Mouse (Mus musculus): Measurements from ENCODE around the gene Sorcs3. TPM values are rescaled to one million over a fixed set of nuclear protein-coding genes. Genes with fewer than 3 reads are reported as not detected.
A peak's percentile ranks its signal among the peaks of the same experiment; 100 is the strongest.

Sorcs3 gene
- polyA plus RNA-seq, 1 experiment from 2014 or later = 0.08 TPM

GRCm38 (mm10) chr19:48204892-48205761 is 698 bp upstream of the Sorcs3 start:
- H3K9ac ChIP-seq = peak overlapping the region; percentile 40
- WGBS = under 1% methylated on average over 51 of the region's 62 CpGs
- DNase-seq = peak; percentile 33

GRCm38 (mm10) chr19:48206861-48207730 is 1.3 kb downstream of the Sorcs3 start:
- H3K27ac ChIP-seq (ENCODE audit: low read depth) = no peak overlapping the region
- no peaks in the 10 kb centered on the region for H3K4me1 ChIP-seq (ENCODE audit: insufficient read depth)
- no peak for TF ChIP-seq CTCF (IDR thresholded peaks at IDR 0.05; ENCODE audit: low read depth)
- 3% methylated on average over 21 of the region's 21 CpGs for WGBS
- ATAC-seq (ENCODE audit: insufficient read depth) (no peak), DNase-seq (no peak)
- H3K9ac ChIP-seq = no peak overlapping the region
- peaks cover 60% of the 10 kb centered on the region for H3K27me3 ChIP-seq (ENCODE audit: insufficient read depth, low read length)
- no peaks in the 10 kb centered on the region for H3K36me3 ChIP-seq (ENCODE audit: insufficient read depth)
- peak overlapping the region; percentile 46 for H3K4me3 ChIP-seq (ENCODE audit: low read depth, low read length)
- peak overlapping the region; percentile 94 for H3K4me2 ChIP-seq
- no peaks in the 10 kb centered on the region for H3K9me3 ChIP-seq (ENCODE audit: low read depth, low read length)

More at GRCm38 (mm10) chr19:48204892-48205761, 698 bp upstream of the Sorcs3 start:
- TF ChIP-seq CTCF (IDR thresholded peaks at IDR 0.05; ENCODE audit: low read depth) = no peak
- Histone ChIP-seq H3K4me3 (ENCODE audit: low read depth, low read length) (peak overlapping the region; percentile 46), H3K27me3 (ENCODE audit: insufficient read depth, low read length) (peaks cover 60% of the 10 kb centered on the region), H3K4me1 (ENCODE audit: insufficient read depth) (no peaks in the 10 kb centered on the region), H3K27ac (ENCODE audit: low read depth) (no peak overlapping the region), H3K4me2 (peak overlapping the region; percentile 94), H3K9me3 (ENCODE audit: low read depth, low read length) (no peaks in the 10 kb centered on the region), H3K36me3 (ENCODE audit: insufficient read depth) (no peaks in the 10 kb centered on the region)
- ATAC-seq (ENCODE audit: insufficient read depth) = peak; percentile 39; the same call in 1 of the 2 replicates

DNA sequence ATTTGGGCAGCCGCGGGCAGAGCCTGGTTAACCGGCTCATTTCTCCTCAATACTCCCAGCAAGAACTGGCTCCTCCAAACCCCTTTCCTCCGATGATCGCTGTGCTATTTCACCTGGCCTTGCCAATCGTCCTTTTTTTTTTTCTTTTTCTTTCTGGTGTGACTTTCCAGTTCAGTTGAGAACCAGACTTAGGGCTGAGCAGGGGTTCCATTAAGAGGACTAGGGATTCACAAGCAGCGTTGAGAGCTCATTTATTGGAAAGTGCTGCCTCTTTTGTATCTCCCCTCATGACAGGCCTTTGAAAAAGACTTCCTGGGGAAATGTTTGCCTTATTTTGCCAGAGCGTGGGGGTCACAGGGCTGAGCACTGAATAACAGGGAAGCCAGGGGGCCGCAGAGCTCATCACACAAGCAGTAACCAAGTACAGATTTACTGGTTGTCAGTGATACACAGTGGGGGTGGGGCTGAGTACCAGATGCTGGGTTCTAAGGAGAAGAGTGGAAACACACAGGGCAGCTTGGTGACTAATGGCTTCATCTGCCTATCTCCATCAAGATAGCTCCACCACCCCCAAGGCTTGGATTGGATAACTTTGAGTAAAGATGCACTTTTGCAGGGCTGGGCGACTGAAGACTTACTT is 2.0 kb downstream of the Sorcs3 start:
- Histone ChIP-seq H3K4me3 (ENCODE audit: low read depth, low read length) (no peak overlapping the region), H3K9ac (no peak overlapping the region), H3K9me3 (ENCODE audit: low read depth, low read length) (no peaks in the 10 kb centered on the region), H3K27ac (ENCODE audit: low read depth) (no peak overlapping the region), H3K36me3 (ENCODE audit: insufficient read depth) (no peaks in the 10 kb centered on the region), H3K27me3 (ENCODE audit: insufficient read depth, low read length) (peaks cover 60% of the 10 kb centered on the region), H3K4me1 (ENCODE audit: insufficient read depth) (no peaks in the 10 kb centered on the region), H3K4me2 (no peak overlapping the region)
- DNase-seq (no peak), ATAC-seq (ENCODE audit: insufficient read depth) (no peak)
- 7% methylated on average over 10 of the region's 10 CpGs for WGBS
- no peak for TF ChIP-seq CTCF (IDR thresholded peaks at IDR 0.05; ENCODE audit: low read depth)

GRCm38 (mm10) chr19:48215379-48215778 is 9.6 kb downstream of the Sorcs3 start:
- DNase-seq = no peak

DNA sequence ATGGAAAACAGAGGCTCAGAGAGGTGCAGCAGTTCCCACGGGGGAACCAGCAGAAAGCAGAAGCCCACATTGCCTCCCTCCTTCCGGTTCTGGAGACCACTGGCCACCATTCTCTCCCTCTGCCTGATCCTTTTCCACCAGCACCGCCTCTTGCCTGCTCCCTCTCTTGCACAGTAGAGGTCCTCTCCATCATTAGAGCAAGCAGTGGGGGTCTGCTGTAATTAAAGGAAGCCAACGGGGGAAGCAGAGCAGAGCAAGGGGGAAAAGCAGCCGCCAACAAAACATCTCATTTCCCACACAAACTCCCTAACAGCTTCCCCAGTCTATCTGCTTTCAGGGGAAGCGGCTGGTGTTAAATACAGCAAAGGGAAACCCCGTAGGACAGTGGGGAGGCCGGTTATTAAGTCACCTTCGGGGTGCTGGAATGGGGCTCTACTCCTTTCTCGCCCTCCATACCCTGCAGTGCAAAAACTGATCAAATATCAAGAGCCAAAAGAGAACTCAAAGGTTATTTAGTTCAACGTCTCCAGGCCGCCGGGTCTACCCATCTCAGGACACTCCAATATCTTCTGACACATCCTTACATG is 32.1 kb downstream of the Sorcs3 start:
- WGBS = 59% methylated on average over 13 of the region's 13 CpGs
- H3K36me3 ChIP-seq (ENCODE audit: insufficient read depth) = no peaks in the 10 kb centered on the region

More at GRCm38 (mm10) chr19:48215379-48215778, 9.6 kb downstream of the Sorcs3 start:
- H3K4me1 ChIP-seq (ENCODE audit: insufficient read depth) = no peaks in the 10 kb centered on the region
- no peaks in the 10 kb centered on the region for H3K36me3 ChIP-seq (ENCODE audit: insufficient read depth)
- ATAC-seq (ENCODE audit: insufficient read depth) = no peak
- H3K27ac ChIP-seq (ENCODE audit: low read depth) = no peak overlapping the region
- no peak overlapping the region for H3K4me3 ChIP-seq (ENCODE audit: low read depth, low read length)
- no peak; the same call in 1 of the 2 replicates for TF ChIP-seq CTCF (IDR thresholded peaks at IDR 0.05; ENCODE audit: low read depth)
- H3K9ac ChIP-seq = no peak overlapping the region
- H3K27me3 ChIP-seq (ENCODE audit: insufficient read depth, low read length) = no peaks in the 10 kb centered on the region
- no peaks in the 10 kb centered on the region for H3K9me3 ChIP-seq (ENCODE audit: low read depth, low read length)
- H3K4me2 ChIP-seq = no peak overlapping the region

GRCm38 (mm10) chr19:48238391-48238790 is 32.6 kb downstream of the Sorcs3 start:
- no peak for TF ChIP-seq CTCF (IDR thresholded peaks at IDR 0.05; ENCODE audit: low read depth)
- H3K4me3 ChIP-seq (ENCODE audit: low read depth, low read length) = no peak overlapping the region
- H3K9me3 ChIP-seq (ENCODE audit: low read depth, low read length) = no peaks in the 10 kb centered on the region
- no peaks in the 10 kb centered on the region for H3K4me1 ChIP-seq (ENCODE audit: insufficient read depth)
- no peaks in the 10 kb centered on the region for H3K36me3 ChIP-seq (ENCODE audit: insufficient read depth)
- H3K27ac ChIP-seq (ENCODE audit: low read depth) = no peak overlapping the region
- H3K4me2 ChIP-seq = no peak overlapping the region
- ATAC-seq (ENCODE audit: insufficient read depth) (no peak), DNase-seq (no peak)
- no peak overlapping the region for H3K9ac ChIP-seq
- 82% methylated on average over 9 of the region's 9 CpGs for WGBS
- H3K27me3 ChIP-seq (ENCODE audit: insufficient read depth, low read length) = no peaks in the 10 kb centered on the region

More for the DNA sequence above, 32.1 kb downstream of the Sorcs3 start:
- Histone ChIP-seq H3K9me3 (ENCODE audit: low read depth, low read length) (no peaks in the 10 kb centered on the region), H3K9ac (no peak overlapping the region), H3K4me1 (ENCODE audit: insufficient read depth) (no peaks in the 10 kb centered on the region), H3K4me2 (no peak overlapping the region), H3K27ac (ENCODE audit: low read depth) (no peak overlapping the region), H3K4me3 (ENCODE audit: low read depth, low read length) (no peak overlapping the region), H3K27me3 (ENCODE audit: insufficient read depth, low read length) (no peaks in the 10 kb centered on the region)
- no peak for ATAC-seq (ENCODE audit: insufficient read depth)
- DNase-seq = no peak
- no peak for TF ChIP-seq CTCF (IDR thresholded peaks at IDR 0.05; ENCODE audit: low read depth)
